Mouse (Mus musculus): Measurements from ENCODE around the gene Coro1b.

GRCm38 (mm10) chr19:4189051-4189620 is 40.7 kb downstream of the Coro1b start:
- TF ChIP-seq CTCF (IDR thresholded peaks at IDR 0.05), result no peak
- TF ChIP-seq POLR2A (IDR thresholded peaks at IDR 0.05; ENCODE audit: insufficient read depth, low read depth, low read length), result no peak

Data from heart, adult 2 months (tissue).